Mouse (Mus musculus): ENCODE data around the gene Tmem210. TPM values are rescaled to one million over a fixed set of nuclear protein-coding genes. Genes with fewer than 3 reads are reported as not detected.

The Tmem210 gene
- total and polyA plus RNA-seq, 3 experiments = not detected

Other genes with a start within 250 kb of the Tmem210 start
Only the 30 nearest of the 34 such genes appear.
- 0.08 TPM in 1 of 2 replicates, not detected in the other for gene Noxa1, start 193.0 kb upstream of the Tmem210 start, total RNA-seq (2012; rRNA removed)
- under 1 TPM in 1 of 2 experiments, not detected in 1; 0.10 TPM for gene Noxa1, start 193.0 kb upstream of the Tmem210 start, polyA plus RNA-seq (2012; ENCODE audit: insufficient read depth in 1 of 2, insufficient read length in 2 of 2, low read depth in 1 of 2, low replicate concordance in 2 of 2, missing spikeins in 1 of 2)
- 6.3 and 6.5 TPM in 2 replicates for gene Nrarp, start 107.4 kb upstream of the Tmem210 start, total RNA-seq (2012; rRNA removed)
- 10 to 100 TPM in 1 of 2 experiments, not detected in 1; 12.3 TPM for gene Nrarp, start 107.4 kb upstream of the Tmem210 start, polyA plus RNA-seq (2012; ENCODE audit: insufficient read depth in 1 of 2, insufficient read length in 2 of 2, low read depth in 1 of 2, low replicate concordance in 2 of 2, missing spikeins in 1 of 2)
- 7.6 and 9.1 TPM in 2 replicates for gene Tor4a, start 91.3 kb upstream of the Tmem210 start, total RNA-seq (2012; rRNA removed)
- gene Tor4a, start 91.3 kb upstream of the Tmem210 start, polyA plus RNA-seq (2012; ENCODE audit: insufficient read depth in 1 of 2, insufficient read length in 2 of 2, low read depth in 1 of 2, low replicate concordance in 2 of 2, missing spikeins in 1 of 2) = 10 to 100 TPM in 1 of 2 experiments, not detected in 1; 13.7 TPM
- 62.9 and 63.1 TPM in 2 replicates for gene Nelfb, start 76.7 kb upstream of the Tmem210 start, total RNA-seq (2012; rRNA removed)
- 10 to 100 TPM in 1 of 2 experiments, not detected in 1; 83.5 TPM for gene Nelfb, start 76.7 kb upstream of the Tmem210 start, polyA plus RNA-seq (2012; ENCODE audit: insufficient read depth in 1 of 2, insufficient read length in 2 of 2, low read depth in 1 of 2, low replicate concordance in 2 of 2, missing spikeins in 1 of 2)
- gene Stpg3, start 73.5 kb upstream of the Tmem210 start, total RNA-seq (2012; rRNA removed) = not detected in 2 replicates
- under 1 TPM in 1 of 2 experiments, not detected in 1; 0.07 TPM for gene Stpg3, start 73.5 kb upstream of the Tmem210 start, polyA plus RNA-seq (2012; ENCODE audit: insufficient read depth in 1 of 2, insufficient read length in 2 of 2, low read depth in 1 of 2, low replicate concordance in 2 of 2, missing spikeins in 1 of 2)
- 1.1 TPM in 1 of 2 replicates, not detected in the other for gene Fam166a, start 69.4 kb upstream of the Tmem210 start, total RNA-seq (2012; rRNA removed)
- 10 to 100 TPM in 1 of 2 experiments, not detected in 1; 15.6 TPM for gene Fam166a, start 69.4 kb upstream of the Tmem210 start, polyA plus RNA-seq (2012; ENCODE audit: insufficient read depth in 1 of 2, insufficient read length in 2 of 2, low read depth in 1 of 2, low replicate concordance in 2 of 2, missing spikeins in 1 of 2)
- gene Tubb4b, start 63.4 kb upstream of the Tmem210 start, total RNA-seq (2012; rRNA removed) = 979 and 1,089 TPM in 2 replicates
- gene Tubb4b, start 63.4 kb upstream of the Tmem210 start, polyA plus RNA-seq (2012; ENCODE audit: insufficient read depth in 1 of 2, insufficient read length in 2 of 2, low read depth in 1 of 2, low replicate concordance in 2 of 2, missing spikeins in 1 of 2) = 1,000 to 10,000 TPM in 1 of 2 experiments, 100 to 1,000 TPM in 1; 183 to 1,037 TPM
- 0.04 TPM in 1 of 2 replicates, not detected in the other for gene Slc34a3, start 53.8 kb upstream of the Tmem210 start, total RNA-seq (2012; rRNA removed)
- under 1 TPM in 1 of 2 experiments, not detected in 1; 0.03 TPM for gene Slc34a3, start 53.8 kb upstream of the Tmem210 start, polyA plus RNA-seq (2012; ENCODE audit: insufficient read depth in 1 of 2, insufficient read length in 2 of 2, low read depth in 1 of 2, low replicate concordance in 2 of 2, missing spikeins in 1 of 2)
- not detected in 2 replicates for gene Rnf224, start 51.4 kb upstream of the Tmem210 start, total RNA-seq (2012; rRNA removed)
- under 1 TPM in 1 of 2 experiments, not detected in 1; 0.10 TPM for gene Rnf224, start 51.4 kb upstream of the Tmem210 start, polyA plus RNA-seq (2012; ENCODE audit: insufficient read depth in 1 of 2, insufficient read length in 2 of 2, low read depth in 1 of 2, low replicate concordance in 2 of 2, missing spikeins in 1 of 2)
- 6.0 and 7.4 TPM in 2 replicates for gene Rnf208, start 45.9 kb upstream of the Tmem210 start, total RNA-seq (2012; rRNA removed)
- 10 to 100 TPM in 1 of 2 experiments, not detected in 1; 21.8 TPM for gene Rnf208, start 45.9 kb upstream of the Tmem210 start, polyA plus RNA-seq (2012; ENCODE audit: insufficient read depth in 1 of 2, insufficient read length in 2 of 2, low read depth in 1 of 2, low replicate concordance in 2 of 2, missing spikeins in 1 of 2)
- gene Cysrt1, start 45.7 kb upstream of the Tmem210 start, total RNA-seq (2012; rRNA removed) = 0.15 and 0.26 TPM in 2 replicates
- gene Cysrt1, start 45.7 kb upstream of the Tmem210 start, polyA plus RNA-seq (2012; ENCODE audit: insufficient read depth in 1 of 2, insufficient read length in 2 of 2, low read depth in 1 of 2, low replicate concordance in 2 of 2, missing spikeins in 1 of 2) = under 1 TPM in 1 of 2 experiments, not detected in 1; 0.19 TPM
- gene AL732309.1, start 41.3 kb upstream of the Tmem210 start, total RNA-seq (2012; rRNA removed) = 8.2 and 11.5 TPM in 2 replicates
- 1 to 10 TPM in 1 of 2 experiments, not detected in 1; 4.8 TPM for gene AL732309.1, start 41.3 kb upstream of the Tmem210 start, polyA plus RNA-seq (2012; ENCODE audit: insufficient read depth in 1 of 2, insufficient read length in 2 of 2, low read depth in 1 of 2, low replicate concordance in 2 of 2, missing spikeins in 1 of 2)
- 8.1 and 8.4 TPM in 2 replicates for gene Tmem203, start 32.7 kb upstream of the Tmem210 start, total RNA-seq (2012; rRNA removed)
- gene Tmem203, start 32.7 kb upstream of the Tmem210 start, polyA plus RNA-seq (2012; ENCODE audit: insufficient read depth in 1 of 2, insufficient read length in 2 of 2, low read depth in 1 of 2, low replicate concordance in 2 of 2, missing spikeins in 1 of 2) = 10 to 100 TPM in 1 of 2 experiments, not detected in 1; 17.0 TPM
- gene Tprn, start 25.5 kb upstream of the Tmem210 start, total RNA-seq (2012; rRNA removed) = 26.1 and 32.9 TPM in 2 replicates
- 10 to 100 TPM in 1 of 2 experiments, not detected in 1; 50.8 TPM for gene Tprn, start 25.5 kb upstream of the Tmem210 start, polyA plus RNA-seq (2012; ENCODE audit: insufficient read depth in 1 of 2, insufficient read length in 2 of 2, low read depth in 1 of 2, low replicate concordance in 2 of 2, missing spikeins in 1 of 2)
- 194 and 226 TPM in 2 replicates for gene Ssna1, start 15.7 kb upstream of the Tmem210 start, total RNA-seq (2012; rRNA removed)
- gene Ssna1, start 15.7 kb upstream of the Tmem210 start, polyA plus RNA-seq (2012; ENCODE audit: insufficient read depth in 1 of 2, insufficient read length in 2 of 2, low read depth in 1 of 2, low replicate concordance in 2 of 2, missing spikeins in 1 of 2) = 100 to 1,000 TPM in 1 of 2 experiments, not detected in 1; 158 TPM
- 9.8 and 10.3 TPM in 2 replicates for gene Anapc2, start 15.7 kb upstream of the Tmem210 start, total RNA-seq (2012; rRNA removed)
- gene Anapc2, start 15.7 kb upstream of the Tmem210 start, polyA plus RNA-seq (2012; ENCODE audit: insufficient read depth in 1 of 2, insufficient read length in 2 of 2, low read depth in 1 of 2, low replicate concordance in 2 of 2, missing spikeins in 1 of 2) = 10 to 100 TPM in 1 of 2 experiments, not detected in 1; 67.0 TPM
- gene Lrrc26, start 1.8 kb downstream of the Tmem210 start, total RNA-seq (2012; rRNA removed) = not detected in 2 replicates
- not detected for gene Lrrc26, start 1.8 kb downstream of the Tmem210 start, polyA plus RNA-seq (2012; ENCODE audit: insufficient read depth in 1 of 2, insufficient read length in 2 of 2, low read depth in 1 of 2, low replicate concordance in 2 of 2, missing spikeins in 1 of 2)
- not detected in 2 replicates for gene Grin1, start 31.0 kb downstream of the Tmem210 start, total RNA-seq (2012; rRNA removed)
- under 1 TPM in 1 of 2 experiments, not detected in 1; 0.07 TPM for gene Grin1, start 31.0 kb downstream of the Tmem210 start, polyA plus RNA-seq (2012; ENCODE audit: insufficient read depth in 1 of 2, insufficient read length in 2 of 2, low read depth in 1 of 2, low replicate concordance in 2 of 2, missing spikeins in 1 of 2)
- gene Man1b1, start 44.2 kb downstream of the Tmem210 start, total RNA-seq (2012; rRNA removed) = 37.7 and 49.6 TPM in 2 replicates
- gene Man1b1, start 44.2 kb downstream of the Tmem210 start, polyA plus RNA-seq (2012; ENCODE audit: insufficient read depth in 1 of 2, insufficient read length in 2 of 2, low read depth in 1 of 2, low replicate concordance in 2 of 2, missing spikeins in 1 of 2) = 10 to 100 TPM in 1 of 2 experiments, not detected in 1; 50.1 TPM
- gene Dpp7, start 68.2 kb downstream of the Tmem210 start, total RNA-seq (2012; rRNA removed) = 24.0 and 25.9 TPM in 2 replicates
- gene Dpp7, start 68.2 kb downstream of the Tmem210 start, polyA plus RNA-seq (2012; ENCODE audit: insufficient read depth in 1 of 2, insufficient read length in 2 of 2, low read depth in 1 of 2, low replicate concordance in 2 of 2, missing spikeins in 1 of 2) = 10 to 100 TPM in 1 of 2 experiments, not detected in 1; 24.6 TPM
- gene Uap1l1, start 77.5 kb downstream of the Tmem210 start, total RNA-seq (2012; rRNA removed) = 3.6 and 4.7 TPM in 2 replicates
- gene Uap1l1, start 77.5 kb downstream of the Tmem210 start, polyA plus RNA-seq (2012; ENCODE audit: insufficient read depth in 1 of 2, insufficient read length in 2 of 2, low read depth in 1 of 2, low replicate concordance in 2 of 2, missing spikeins in 1 of 2) = 10 to 100 TPM in 1 of 2 experiments, not detected in 1; 12.6 TPM
- 39.7 and 51.9 TPM in 2 replicates for gene Sapcd2, start 84.2 kb downstream of the Tmem210 start, total RNA-seq (2012; rRNA removed)
- gene Sapcd2, start 84.2 kb downstream of the Tmem210 start, polyA plus RNA-seq (2012; ENCODE audit: insufficient read depth in 1 of 2, insufficient read length in 2 of 2, low read depth in 1 of 2, low replicate concordance in 2 of 2, missing spikeins in 1 of 2) = 10 to 100 TPM in 1 of 2 experiments, not detected in 1; 58.2 TPM
- gene Entpd2, start 107.7 kb downstream of the Tmem210 start, total RNA-seq (2012; rRNA removed) = not detected in 2 replicates
- not detected for gene Entpd2, start 107.7 kb downstream of the Tmem210 start, polyA plus RNA-seq (2012; ENCODE audit: insufficient read depth in 1 of 2, insufficient read length in 2 of 2, low read depth in 1 of 2, low replicate concordance in 2 of 2, missing spikeins in 1 of 2)
- not detected in 2 replicates for gene Npdc1, start 111.2 kb downstream of the Tmem210 start, total RNA-seq (2012; rRNA removed)
- gene Npdc1, start 111.2 kb downstream of the Tmem210 start, polyA plus RNA-seq (2012; ENCODE audit: insufficient read depth in 1 of 2, insufficient read length in 2 of 2, low read depth in 1 of 2, low replicate concordance in 2 of 2, missing spikeins in 1 of 2) = not detected
- 0.08 and 0.10 TPM in 2 replicates for gene Fut7, start 135.1 kb downstream of the Tmem210 start, total RNA-seq (2012; rRNA removed)
- gene Fut7, start 135.1 kb downstream of the Tmem210 start, polyA plus RNA-seq (2012; ENCODE audit: insufficient read depth in 1 of 2, insufficient read length in 2 of 2, low read depth in 1 of 2, low replicate concordance in 2 of 2, missing spikeins in 1 of 2) = under 1 TPM in 1 of 2 experiments, not detected in 1; 0.21 TPM
- gene Abca2, start 140.6 kb downstream of the Tmem210 start, total RNA-seq (2012; rRNA removed) = 8.7 and 10.4 TPM in 2 replicates
- gene Abca2, start 140.6 kb downstream of the Tmem210 start, polyA plus RNA-seq (2012; ENCODE audit: insufficient read depth in 1 of 2, insufficient read length in 2 of 2, low read depth in 1 of 2, low replicate concordance in 2 of 2, missing spikeins in 1 of 2) = 10 to 100 TPM in 1 of 2 experiments, not detected in 1; 42.2 TPM
- gene Clic3, start 168.7 kb downstream of the Tmem210 start, total RNA-seq (2012; rRNA removed) = 0.23 and 0.27 TPM in 2 replicates
- gene Clic3, start 168.7 kb downstream of the Tmem210 start, polyA plus RNA-seq (2012; ENCODE audit: insufficient read depth in 1 of 2, insufficient read length in 2 of 2, low read depth in 1 of 2, low replicate concordance in 2 of 2, missing spikeins in 1 of 2) = under 1 TPM in 1 of 2 experiments, not detected in 1; 0.15 TPM
- gene Paxx, start 172.9 kb downstream of the Tmem210 start, total RNA-seq (2012; rRNA removed) = 13.2 and 18.5 TPM in 2 replicates
- 10 to 100 TPM in 1 of 2 experiments, not detected in 1; 22.1 TPM for gene Paxx, start 172.9 kb downstream of the Tmem210 start, polyA plus RNA-seq (2012; ENCODE audit: insufficient read depth in 1 of 2, insufficient read length in 2 of 2, low read depth in 1 of 2, low replicate concordance in 2 of 2, missing spikeins in 1 of 2)
- gene Ptgds, start 181.9 kb downstream of the Tmem210 start, total RNA-seq (2012; rRNA removed) = not detected in 2 replicates
- not detected for gene Ptgds, start 181.9 kb downstream of the Tmem210 start, polyA plus RNA-seq (2012; ENCODE audit: insufficient read depth in 1 of 2, insufficient read length in 2 of 2, low read depth in 1 of 2, low replicate concordance in 2 of 2, missing spikeins in 1 of 2)
- gene Lcn12, start 205.8 kb downstream of the Tmem210 start, total RNA-seq (2012; rRNA removed) = not detected in 2 replicates
- not detected for gene Lcn12, start 205.8 kb downstream of the Tmem210 start, polyA plus RNA-seq (2012; ENCODE audit: insufficient read depth in 1 of 2, insufficient read length in 2 of 2, low read depth in 1 of 2, low replicate concordance in 2 of 2, missing spikeins in 1 of 2)

Measured in MEL (cell line).